In genomic region chr5:36398463-36399364, GRCm38 (mm10) we compare ENCODE assay signal across 9 mouse cellular contexts. TPM values are rescaled to one million over a fixed set of nuclear protein-coding genes. Genes with fewer than 3 reads are reported as not detected.
DNase-seq lines count a peak whose midpoint lies in the region; ATAC-seq and TF ChIP-seq lines count a peak whose summit lies in the region.
"Had no signal": no experiment of that assay in that cellular context is flagged by ENCODE, and none has a peak within 500 bp of the region (broad histone marks: within the 10 kb centered on the region; RNA-seq: fewer than 3 reads in every experiment).

No protein-coding gene starts in this region.

- peak; percentile 70 for TF ChIP-seq CTCF in midbrain, postnatal 0 days (IDR thresholded peaks at IDR 0.05)

- peaks cover 6% of the 10 kb centered on the region; the same call in 1 of the 2 replicates for H3K27me3 ChIP-seq in intestine, embryonic 15.5 days (replicated peaks)
- H3K27me3 ChIP-seq in limb, embryonic 14.5 days (ENCODE audit: control insufficient read depth, insufficient read depth, low read length): no peaks in the 10 kb centered on the region
- H3K27me3 ChIP-seq in midbrain, postnatal 0 days (ENCODE audit: insufficient read depth, low read length): no peaks in the 10 kb centered on the region

- H3K36me3 ChIP-seq in intestine, embryonic 15.5 days: no peaks in the 10 kb centered on the region
- H3K36me3 ChIP-seq in limb, embryonic 14.5 days (ENCODE audit: control insufficient read depth, insufficient read depth, low read length): no peaks in the 10 kb centered on the region
- no peaks in the 10 kb centered on the region for H3K36me3 ChIP-seq in midbrain, postnatal 0 days (ENCODE audit: insufficient read depth, low read length)
- H3K36me3 ChIP-seq: liver, embryonic 13.5 days had no signal

- 8% methylated on average over 18 of the region's 18 CpGs for WGBS in intestine, embryonic 15.5 days
- WGBS in limb, embryonic 14.5 days: 10% methylated on average over 18 of the region's 18 CpGs
- 6% methylated on average over 18 of the region's 18 CpGs for WGBS in midbrain, postnatal 0 days

- H3K4me3 ChIP-seq in intestine, embryonic 15.5 days (replicated peaks): no peak overlapping the region
- 0 out of 2 replicates have a peak overlapping the region, but pooled peaks have one; percentile 11 for H3K4me3 ChIP-seq in limb, embryonic 14.5 days (replicated peaks; ENCODE audit: low read length)
- 0 out of 2 replicates have a peak overlapping the region, but pooled peaks have one; percentile 6 for H3K4me3 ChIP-seq in midbrain, postnatal 0 days (ENCODE audit: low read depth, low read length)

- H3K9ac ChIP-seq in intestine, embryonic 15.5 days: no peak overlapping the region
- no peak overlapping the region for H3K9ac ChIP-seq in limb, embryonic 14.5 days (ENCODE audit: low read depth, low read length, severe bottlenecking)
- no peak overlapping the region for H3K9ac ChIP-seq in midbrain, postnatal 0 days (replicated peaks; ENCODE audit: low read length, poor library complexity, severe bottlenecking)

- peak; percentile 32; the same call in 1 of the 2 replicates for ATAC-seq in intestine, embryonic 15.5 days
- ATAC-seq in limb, embryonic 14.5 days (ENCODE audit: low FRiP score, low read depth): peak; percentile 17
- no peak for ATAC-seq in midbrain, postnatal 0 days (ENCODE audit: low FRiP score)

- peak; percentile 43 for DNase-seq in ovary, adult 18-20 months (ENCODE audit: low spot score)
- DNase-seq in ovary, postnatal 10 days (ENCODE audit: low spot score): no peak
- peak; percentile 18 for DNase-seq in cerebellum, adult 9-10 months
- peak; percentile 45 to 57 for DNase-seq in gastrocnemius, adult 8-10 months (ENCODE audit: low spot score in 2 of 2)
- DNase-seq in limb, embryonic 14.5 days (ENCODE audit: low spot score): peak; percentile 67
- DNase-seq in midbrain, postnatal 0 days (ENCODE audit: low spot score): peak; percentile 59
- peak; percentile 44 to 49 for DNase-seq in thymus, adult 18-20 months

- TF ChIP-seq POLR2A in limb, embryonic 14.5 days (IDR thresholded peaks at IDR 0.05; ENCODE audit: borderline replicate concordance, extremely low read depth, insufficient read depth, insufficient read length): no peak

- H3K4me1 ChIP-seq in intestine, embryonic 15.5 days (replicated peaks): peaks cover 31% of the 10 kb centered on the region
- peaks cover 17% of the 10 kb centered on the region for H3K4me1 ChIP-seq in limb, embryonic 14.5 days (ENCODE audit: control insufficient read depth, insufficient read depth, low read length)
- H3K4me1 ChIP-seq in midbrain, postnatal 0 days (ENCODE audit: insufficient read depth, low read length): peaks cover 8% of the 10 kb centered on the region

- H3K4me2 ChIP-seq in intestine, embryonic 15.5 days (replicated peaks): no peak overlapping the region
- 0 out of 2 replicates have a peak overlapping the region, but pooled peaks have one; percentile 99 for H3K4me2 ChIP-seq in limb, embryonic 14.5 days (replicated peaks; ENCODE audit: low read depth, low read length, severe bottlenecking)
- peak overlapping the region; percentile 97 for H3K4me2 ChIP-seq in midbrain, postnatal 0 days (ENCODE audit: low read depth, low read length, poor library complexity, severe bottlenecking)

- no peak overlapping the region for H3K27ac ChIP-seq in intestine, embryonic 15.5 days
- H3K27ac ChIP-seq in limb, embryonic 14.5 days (replicated peaks; ENCODE audit: low read depth, low read length): no peak overlapping the region
- no peak overlapping the region for H3K27ac ChIP-seq in midbrain, postnatal 0 days (ENCODE audit: low read depth, low read length)
- H3K27ac ChIP-seq: liver, embryonic 13.5 days had no signal

- H3K9me3 ChIP-seq in intestine, embryonic 15.5 days: no peaks in the 10 kb centered on the region
- H3K9me3 ChIP-seq in limb, embryonic 14.5 days (ENCODE audit: control insufficient read depth, low read length): no peaks in the 10 kb centered on the region
- no peaks in the 10 kb centered on the region for H3K9me3 ChIP-seq in midbrain, postnatal 0 days (ENCODE audit: low read length)
- H3K9me3 ChIP-seq: liver, embryonic 13.5 days had no signal

RNA-seq across cellular contexts. Expression of gene Sorcs2, which starts 0.8 kb away (rescaled TPM):
- 1 to 10 TPM in 3 of 4 experiments, under 1 TPM in 1; 0.92 to 2.3 (median 1.2) TPM for total RNA-seq in gastrocnemius, adult 8-10 months (2022)
- polyA plus RNA-seq in intestine, embryonic 15.5 days (2015; fragmentation: Nextera tagmentation; extraction: Ambion mirVana): 9.6 and 10.8 TPM in 2 replicates
- polyA plus RNA-seq in limb, embryonic 14.5 days (2012; rRNA removed): 34.4 and 43.6 TPM in 2 replicates
- 25.4 and 26.8 TPM in 2 replicates for polyA plus RNA-seq in limb, embryonic 14.5 days (2014; fragmentation: Nextera tagmentation; extraction: Ambion mirVana)
- 49.2 and 50.3 TPM in 2 replicates for total RNA-seq in midbrain, postnatal 0 days (2014; rRNA removed)
- 14.1 and 16.1 TPM in 2 replicates for polyA plus RNA-seq in midbrain, postnatal 0 days (2015; fragmentation: Nextera tagmentation; extraction: Ambion mirVana)
